Mouse (Mus musculus) heart, adult 2 months (tissue): ENCODE measurements at regions not wholly inside any gene's neighbourhood (a gene's known extent, or its start where the extent isn't known, plus 50 kb on each side); places are given as distances from the start of the nearest gene placed in this dataset.

Experiments
- CTCF ChIP-seq: fragments of 200-600 bp; IDR thresholded peaks from 2 replicates; pipeline ENCODE4 v1.8.1; 2022; ENCODE audit warnings: antibody characterized with exemption, mild to moderate bottlenecking, moderate library complexity
- EP300 ChIP-seq: fragments of 200-500 bp; IDR thresholded peaks from 2 replicates; pipeline ENCODE4 v1.6.1; 2011; ENCODE audit warnings: low read depth, low read length, control low read depth; ENCODE audit not compliant: insufficient read depth
- POLR2A ChIP-seq: fragments of 200-500 bp; IDR thresholded peaks from 2 replicates; pipeline ENCODE4 v1.6.1; 2011; ENCODE audit warnings: mild to moderate bottlenecking, low read depth, low read length, control low read depth; ENCODE audit not compliant: insufficient read depth

DNA sequence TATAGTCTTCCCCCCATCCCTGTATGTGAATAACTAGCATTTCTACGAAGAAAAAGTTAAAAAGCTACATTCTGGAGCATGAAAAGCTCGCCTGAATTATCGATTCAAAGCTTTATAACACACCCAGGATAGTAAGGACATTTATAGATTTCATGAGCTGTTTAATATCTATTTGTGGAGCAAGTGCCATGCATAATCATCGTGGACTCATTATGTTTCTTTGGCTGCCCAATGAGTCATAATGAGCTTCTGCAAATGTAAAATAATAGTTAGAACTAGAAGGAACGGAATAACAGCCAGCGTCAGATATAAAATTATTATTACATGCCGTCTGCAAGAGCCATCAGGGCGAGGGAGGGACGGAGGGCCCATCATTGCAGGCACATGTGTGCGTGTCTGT, 292.4 kb downstream of the Cd83 start:
- TF ChIP-seq CTCF: no peak
- no peak for TF ChIP-seq POLR2A
- no peak for TF ChIP-seq EP300
